In the genomic region with DNA sequence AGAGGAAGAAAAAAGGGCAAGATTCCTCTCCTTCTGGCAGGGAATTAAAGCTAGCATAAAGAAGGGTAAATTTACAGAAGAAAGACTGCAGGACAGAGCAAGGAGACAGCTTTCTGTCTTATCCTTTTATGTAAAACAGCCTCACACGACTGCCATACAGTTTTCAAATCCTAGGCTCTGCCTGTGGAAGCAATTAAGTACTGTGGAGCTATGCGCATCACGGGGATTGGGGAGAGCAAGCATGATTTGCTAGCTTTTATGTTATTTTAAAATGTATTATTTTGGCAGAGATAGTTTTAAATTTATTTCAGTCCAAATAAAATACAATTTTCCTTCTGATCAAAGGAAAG, we compare ENCODE assay signal across 12 mouse cellular contexts.
"Had no signal": no experiment of that assay in that cellular context is flagged by ENCODE, and none has a peak within 500 bp of the region (broad histone marks: within the 10 kb centered on the region; RNA-seq: fewer than 3 reads in every experiment).

No protein-coding gene starts in this region.

- H3K4me1 ChIP-seq: intestine, embryonic 15.5 days; kidney, embryonic 15.5 days; limb, embryonic 13.5 days; stomach, embryonic 15.5 days had no signal

- H3K27ac ChIP-seq: intestine, embryonic 15.5 days; kidney, embryonic 15.5 days; limb, embryonic 13.5 days; liver, embryonic 14.5 days; neural tube, embryonic 13.5 days; stomach, embryonic 15.5 days had no signal

- DNase-seq: kidney, adult 2 months; kidney, postnatal 14 days; layer of hippocampus, postnatal 36 days; left cerebral cortex, postnatal 4 days; lung, adult 18-20 months; thymus, postnatal 4 days had no signal

- H3K27me3 ChIP-seq: intestine, embryonic 15.5 days; kidney, embryonic 15.5 days; limb, embryonic 13.5 days; neural tube, embryonic 13.5 days; stomach, embryonic 15.5 days had no signal

- ATAC-seq: intestine, embryonic 15.5 days had no signal

- H3K4me2 ChIP-seq: intestine, embryonic 15.5 days; kidney, embryonic 15.5 days; limb, embryonic 13.5 days; neural tube, embryonic 13.5 days; stomach, embryonic 15.5 days had no signal

- H3K4me3 ChIP-seq: intestine, embryonic 15.5 days; kidney, embryonic 15.5 days; limb, embryonic 13.5 days; neural tube, embryonic 13.5 days; stomach, embryonic 15.5 days had no signal

- H3K36me3 ChIP-seq: intestine, embryonic 15.5 days; kidney, embryonic 15.5 days; limb, embryonic 13.5 days; neural tube, embryonic 13.5 days; stomach, embryonic 15.5 days had no signal

- H3K9me3 ChIP-seq: intestine, embryonic 15.5 days; kidney, embryonic 15.5 days; limb, embryonic 13.5 days; neural tube, embryonic 13.5 days; stomach, embryonic 15.5 days had no signal

- H3K9ac ChIP-seq: intestine, embryonic 15.5 days; kidney, embryonic 15.5 days; limb, embryonic 13.5 days; liver, embryonic 14.5 days; neural tube, embryonic 13.5 days; stomach, embryonic 15.5 days had no signal
